Mouse (Mus musculus): ENCODE data around the gene Stac. TPM values are rescaled to one million over a fixed set of nuclear protein-coding genes. Genes with fewer than 3 reads are reported as not detected.
A peak's percentile ranks its signal among the peaks of the same experiment; 100 is the strongest.

Gene Stac
- polyA plus RNA-seq, 1 experiment from 2014 or later, result 3.1 TPM

- DNase-seq (no peak), ATAC-seq (ENCODE audit: low FRiP score, low TSS enrichment) (no peak)
- Histone ChIP-seq H3K4me3 (replicated peaks; ENCODE audit: low read depth, low read length) (no peak overlapping the region), H3K36me3 (ENCODE audit: control insufficient read depth, insufficient read depth, low read length) (no peaks in the 10 kb centered on the region), H3K27me3 (ENCODE audit: control insufficient read depth, insufficient read depth, low read length) (no peaks in the 10 kb centered on the region), H3K9ac (replicated peaks; ENCODE audit: low read length) (no peak overlapping the region), H3K27ac (replicated peaks; ENCODE audit: low read depth, low read length) (no peak overlapping the region), H3K9me3 (ENCODE audit: control insufficient read depth, low read length) (peaks cover 6% of the 10 kb centered on the region; the same call in 1 of the 2 replicates), H3K4me2 (ENCODE audit: low read length) (no peak overlapping the region), H3K4me1 (ENCODE audit: control insufficient read depth, insufficient read depth, low read length) (no peaks in the 10 kb centered on the region)
- 96% methylated on average over 7 of the region's 7 CpGs for WGBS
Observed at GRCm38 (mm10) chr9:111522226-111522625, 167.9 kb downstream of the Stac start.

GRCm38 (mm10) chr9:111515536-111515935 is 174.6 kb downstream of the Stac start:
- Histone ChIP-seq H3K9ac (replicated peaks; ENCODE audit: low read length) (no peak overlapping the region), H3K9me3 (ENCODE audit: control insufficient read depth, low read length) (no peaks in the 10 kb centered on the region), H3K4me3 (replicated peaks; ENCODE audit: low read depth, low read length) (no peak overlapping the region), H3K4me1 (ENCODE audit: control insufficient read depth, insufficient read depth, low read length) (no peaks in the 10 kb centered on the region), H3K36me3 (ENCODE audit: control insufficient read depth, insufficient read depth, low read length) (no peaks in the 10 kb centered on the region), H3K4me2 (ENCODE audit: low read length) (no peak overlapping the region), H3K27me3 (ENCODE audit: control insufficient read depth, insufficient read depth, low read length) (no peaks in the 10 kb centered on the region), H3K27ac (replicated peaks; ENCODE audit: low read depth, low read length) (no peak overlapping the region)
- 81% methylated on average over 3 of the region's 3 CpGs for WGBS
- no peak for ATAC-seq (ENCODE audit: low FRiP score, low TSS enrichment)
- DNase-seq, result no peak

- peak; percentile 27 for DNase-seq
- Histone ChIP-seq H3K4me3 (replicated peaks; ENCODE audit: low read depth, low read length) (no peak overlapping the region), H3K4me2 (ENCODE audit: low read length) (no peak overlapping the region), H3K9ac (replicated peaks; ENCODE audit: low read length) (no peak overlapping the region), H3K27me3 (ENCODE audit: control insufficient read depth, insufficient read depth, low read length) (no peaks in the 10 kb centered on the region), H3K36me3 (ENCODE audit: control insufficient read depth, insufficient read depth, low read length) (no peaks in the 10 kb centered on the region), H3K9me3 (ENCODE audit: control insufficient read depth, low read length) (no peaks in the 10 kb centered on the region), H3K27ac (replicated peaks; ENCODE audit: low read depth, low read length) (0 out of 2 replicates have a peak overlapping the region, but pooled peaks have one; percentile 41), H3K4me1 (ENCODE audit: control insufficient read depth, insufficient read depth, low read length) (no peaks in the 10 kb centered on the region)
- ATAC-seq (ENCODE audit: low FRiP score, low TSS enrichment), result no peak
- 73% methylated on average over 15 of the region's 15 CpGs for WGBS
Observed at GRCm38 (mm10) chr9:111514586-111515473, 175.3 kb downstream of the Stac start.

Data from midbrain, embryonic 14.5 days (tissue).